Mouse (Mus musculus) liver, postnatal 0 days (tissue): ENCODE data around the gene Ier2.

Experiments
- CTCF ChIP-seq: sonication (generic); IDR thresholded peaks from 2 replicates; pipeline ENCODE4 v1.5.1; 2016; ENCODE audit warnings: antibody characterized with exemption, low read depth
- EP300 ChIP-seq: IDR thresholded peaks from 2 replicates; pipeline ENCODE4 v1.6.1; 2016; ENCODE audit warnings: antibody characterized with exemption, low read depth, mild to moderate bottlenecking

DNA sequence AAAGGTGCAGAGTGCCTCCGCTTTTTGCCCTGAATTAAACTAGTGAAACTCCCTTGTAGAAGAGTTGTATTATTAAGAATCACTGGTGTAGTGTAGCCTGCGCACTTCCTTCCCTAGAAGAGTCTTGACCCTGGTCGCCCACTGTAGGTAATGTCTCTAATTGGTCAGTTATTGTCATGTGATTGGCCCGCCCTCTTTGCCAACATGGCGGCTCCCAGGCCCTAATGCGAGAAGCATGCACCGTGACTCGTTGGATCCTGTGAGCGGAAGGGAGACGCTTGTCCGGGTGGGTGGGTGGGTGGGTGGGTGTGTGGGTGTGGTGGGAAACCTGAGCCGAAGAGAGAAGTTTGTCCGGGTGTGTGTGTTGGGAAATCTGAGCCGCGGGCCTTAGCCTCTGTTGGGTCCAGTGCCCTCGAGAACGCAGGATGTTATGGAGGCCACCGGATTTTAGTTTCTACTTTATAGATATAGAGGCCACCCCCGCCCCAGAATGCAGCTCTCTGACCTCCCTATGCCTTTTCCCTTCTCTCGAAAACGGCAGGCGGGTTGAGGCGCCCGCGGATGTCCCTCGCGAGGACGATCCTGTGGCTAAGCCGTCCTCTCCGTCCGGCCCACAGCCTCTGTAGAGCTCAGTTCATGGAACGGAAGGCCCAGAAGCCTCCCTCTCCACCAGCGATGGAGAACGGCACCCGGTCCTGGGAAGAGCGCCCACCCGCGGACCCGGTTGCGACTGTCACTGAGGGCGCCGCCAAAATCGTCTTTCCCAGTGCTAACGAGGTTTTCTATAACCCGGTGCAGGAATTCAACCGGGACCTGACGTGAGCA is 26.7 kb upstream of the Ier2 start:
- TF ChIP-seq CTCF (peak; percentile 35), EP300 (no peak)
